Comparison of ENCODE assay signal across 12 mouse cellular contexts in the genomic region with DNA sequence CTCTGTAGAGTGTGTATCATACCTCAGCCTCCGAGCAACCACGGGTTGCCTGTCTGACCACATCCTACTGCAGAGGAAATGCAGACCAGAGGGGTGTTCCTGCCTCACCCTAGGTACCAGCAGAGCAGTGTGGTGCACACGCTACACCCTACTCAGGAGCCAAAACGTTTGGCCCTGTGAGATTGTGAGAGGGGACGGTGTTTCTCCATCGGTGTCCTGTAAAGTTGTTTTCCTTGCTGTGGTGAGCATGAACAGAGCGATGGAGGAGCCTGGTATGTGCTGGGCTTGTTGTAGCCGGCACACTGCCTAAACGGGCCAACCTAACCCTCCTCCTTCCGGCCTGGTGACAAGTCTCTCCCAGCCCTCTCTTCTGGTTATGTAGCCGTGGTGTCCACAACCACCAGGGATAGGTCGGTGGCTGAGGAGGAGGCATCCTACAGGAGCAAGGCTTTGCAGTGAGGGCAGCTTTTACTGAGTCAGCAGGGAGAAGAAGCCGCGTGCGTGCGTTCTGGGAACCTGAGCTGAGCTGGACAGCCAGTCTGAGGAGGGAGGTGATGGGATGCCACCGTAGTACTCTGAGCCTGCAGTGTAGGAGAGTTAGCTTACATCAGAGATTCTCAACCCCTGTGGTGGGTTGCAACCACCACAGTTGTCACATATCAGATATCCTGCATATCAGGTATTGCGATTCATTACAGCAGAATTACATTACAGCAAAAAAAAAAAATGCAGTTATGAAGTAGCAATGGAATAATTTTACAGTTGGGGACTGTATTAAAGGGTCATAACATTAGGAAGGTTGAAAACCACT.
DNase-seq lines count a peak whose midpoint lies in the region; ATAC-seq and TF ChIP-seq lines count a peak whose summit lies in the region.
"Had no signal": no experiment of that assay in that cellular context is flagged by ENCODE, and none has a peak within 500 bp of the region (broad histone marks: within the 10 kb centered on the region; RNA-seq: fewer than 3 reads in every experiment).

No protein-coding gene starts in this region.

- no peaks in the 10 kb centered on the region for H3K27me3 ChIP-seq in midbrain, postnatal 0 days (ENCODE audit: insufficient read depth, low read length)
- H3K27me3 ChIP-seq: embryonic facial prominence, embryonic 13.5 days had no signal

- no peak for TF ChIP-seq CTCF in gastrocnemius, adult 2 months (IDR thresholded peaks at IDR 0.05)
- no peak for TF ChIP-seq CTCF in bone marrow, adult 2 months (IDR thresholded peaks at IDR 0.05; ENCODE audit: control insufficient read depth, insufficient read depth, low read length)
- no peak for TF ChIP-seq CTCF in midbrain, postnatal 0 days (IDR thresholded peaks at IDR 0.05)

- whole genome bisulfite sequencing in bone marrow, adult 2 months: 9% methylated on average over 18 of the region's 18 CpGs
- WGBS in midbrain, postnatal 0 days: 71% methylated on average over 18 of the region's 18 CpGs

- no peak overlapping the region for H3K4me3 ChIP-seq in gastrocnemius, adult 2 months
- H3K4me3 ChIP-seq in bone marrow, adult 2 months (replicated peaks; ENCODE audit: control insufficient read depth, low read depth, low read length): no peak overlapping the region
- H3K4me3 ChIP-seq in midbrain, postnatal 0 days (ENCODE audit: low read depth, low read length): no peak overlapping the region
- H3K4me3 ChIP-seq: embryonic facial prominence, embryonic 13.5 days had no signal

- no peak overlapping the region for H3K4me2 ChIP-seq in midbrain, postnatal 0 days (ENCODE audit: low read depth, low read length, poor library complexity, severe bottlenecking)
- H3K4me2 ChIP-seq: embryonic facial prominence, embryonic 13.5 days; lung, embryonic 14.5 days had no signal

- intact Hi-C loops in gastrocnemius, adult 2 months (cut with DNase I): loop anchor here (2.0 kb wide), 1 partner anchor 28 kb away; no protein-coding TSS in a partner anchor

- H3K9ac ChIP-seq in midbrain, postnatal 0 days (replicated peaks; ENCODE audit: low read length, poor library complexity, severe bottlenecking): no peak overlapping the region
- H3K9ac ChIP-seq: embryonic facial prominence, embryonic 13.5 days; lung, embryonic 14.5 days had no signal

- H3K9me3 ChIP-seq in midbrain, postnatal 0 days (ENCODE audit: low read length): no peaks in the 10 kb centered on the region
- H3K9me3 ChIP-seq: embryonic facial prominence, embryonic 13.5 days had no signal

- H3K4me1 ChIP-seq in bone marrow, adult 2 months (ENCODE audit: control insufficient read depth, insufficient read depth, low read length): peaks cover 4% of the 10 kb centered on the region; the same call in 1 of the 2 replicates
- no peaks in the 10 kb centered on the region for H3K4me1 ChIP-seq in midbrain, postnatal 0 days (ENCODE audit: insufficient read depth, low read length)

- DNase-seq in gastrocnemius, adult 2 months: peak; percentile 81
- DNase-seq in gastrocnemius, postnatal 4 days (ENCODE audit: low spot score in 2 of 2): no peak
- DNase-seq in thymus, postnatal 0 days (ENCODE audit: low spot score): peak; percentile 84
- no peak for DNase-seq in kidney, adult 11 months
- no peak for DNase-seq in embryo, embryonic 9.5 days (ENCODE audit: extremely low spot score)
- DNase-seq in midbrain, postnatal 0 days (ENCODE audit: low spot score): no peak
- DNase-seq: kidney, postnatal 14 days; lung, embryonic 14.5 days; right cerebral cortex, postnatal 14 days had no signal

- no peak for TF ChIP-seq POLR2A in bone marrow, adult 2 months (IDR thresholded peaks at IDR 0.05; ENCODE audit: borderline replicate concordance, control insufficient read depth, low read depth, low read length)

- peak; percentile 24; the same call in 1 of the 2 replicates for ATAC-seq in megakaryocyte-erythroid progenitor cell, adult 5-6 weeks (replicated peaks; ENCODE audit: low FRiP score, low TSS enrichment, poor library complexity, severe bottlenecking)
- ATAC-seq in midbrain, postnatal 0 days (ENCODE audit: low FRiP score): no peak

- H3K27ac ChIP-seq in gastrocnemius, adult 2 months: peak overlapping the region; percentile 88
- H3K27ac ChIP-seq in bone marrow, adult 2 months (ENCODE audit: control insufficient read depth, insufficient read depth, low read depth, low read length, poor library complexity): peak overlapping the region; percentile 43
- H3K27ac ChIP-seq in midbrain, postnatal 0 days (ENCODE audit: low read depth, low read length): no peak overlapping the region
- H3K27ac ChIP-seq: embryonic facial prominence, embryonic 13.5 days had no signal

- H3K36me3 ChIP-seq in midbrain, postnatal 0 days (ENCODE audit: insufficient read depth, low read length): no peaks in the 10 kb centered on the region
- H3K36me3 ChIP-seq: embryonic facial prominence, embryonic 13.5 days had no signal

Comparison
In these comparisons a context has a peak if more than half of its experiments do, and no peak if none do; other contexts are left out.
1. DNase-seq: peak in gastrocnemius, adult 2 months (single experiment) and thymus, postnatal 0 days (single experiment); none in gastrocnemius, postnatal 4 days (0 of 2), kidney, adult 11 months (single experiment), embryo, embryonic 9.5 days (single experiment) and midbrain, postnatal 0 days (single experiment).